Mouse (Mus musculus) midbrain, embryonic 12.5 days (tissue): Measurements from ENCODE around the gene Serpinb6e. TPM values are rescaled to one million over a fixed set of nuclear protein-coding genes. Genes with fewer than 3 reads are reported as not detected.

ENCODE experiments used
- ATAC-seq: fragments of 200-750 bp; cut with Nextera tagmentation; 2 replicates; pipeline ENCODE4 v1.8.0; 2017; ENCODE audit warnings: low read depth, moderate TSS enrichment, moderate library complexity; ENCODE audit not compliant: low FRiP score
- H3K27ac ChIP-seq: fragments of 300-500 bp; sonication (generic); replicated peaks from 2 replicates; pipeline ENCODE4 v1.5.1; 2016; ENCODE audit warnings: mild to moderate bottlenecking
- H3K27me3 ChIP-seq: fragments of 300-500 bp; sonication (generic); 2 replicates; pipeline ENCODE4 v1.6.1; 2016; ENCODE audit warnings: mild to moderate bottlenecking
- H3K36me3 ChIP-seq: fragments of 300-500 bp; sonication (generic); 2 replicates; pipeline ENCODE4 v1.6.1; 2016
- H3K4me1 ChIP-seq: fragments of 300-500 bp; sonication (generic); 2 replicates; pipeline ENCODE4 v1.6.1; 2016
- H3K4me2 ChIP-seq: fragments of 300-500 bp; sonication (generic); replicated peaks from 2 replicates; pipeline ENCODE4 v1.6.1; 2016; ENCODE audit warnings: mild to moderate bottlenecking, moderate library complexity
- H3K4me3 ChIP-seq: fragments of 300-500 bp; sonication (generic); 2 replicates; pipeline ENCODE4 v1.5.1; 2016; ENCODE audit warnings: mild to moderate bottlenecking
- H3K9ac ChIP-seq: fragments of 300-500 bp; sonication (generic); replicated peaks from 2 replicates; pipeline ENCODE4 v1.6.1; 2016; ENCODE audit warnings: mild to moderate bottlenecking, moderate library complexity
- H3K9me3 ChIP-seq: fragments of 300-500 bp; sonication (generic); 2 replicates; pipeline ENCODE4 v1.6.1; 2016; ENCODE audit warnings: mild to moderate bottlenecking
- WGBS: fragments of 180-500 bp; shearing (Covaris S2); methylation state at CpG from one replicate; pipeline ENCODE4 v1.1.7; 2016; 5-methylcytosine and 5-hydroxymethylcytosine counted together
- polyA plus RNA-seq: library from polyadenylated mRNA; unstranded; fragments of >200 nt; fragmentation: Nextera tagmentation; extraction: Ambion mirVana; gene quantifications from 2 replicates; pipeline ENCODE4 v1.2.1, GENCODE M21; 2016

Gene Serpinb6e
- not detected in 2 replicates for polyA plus RNA-seq

DNA sequence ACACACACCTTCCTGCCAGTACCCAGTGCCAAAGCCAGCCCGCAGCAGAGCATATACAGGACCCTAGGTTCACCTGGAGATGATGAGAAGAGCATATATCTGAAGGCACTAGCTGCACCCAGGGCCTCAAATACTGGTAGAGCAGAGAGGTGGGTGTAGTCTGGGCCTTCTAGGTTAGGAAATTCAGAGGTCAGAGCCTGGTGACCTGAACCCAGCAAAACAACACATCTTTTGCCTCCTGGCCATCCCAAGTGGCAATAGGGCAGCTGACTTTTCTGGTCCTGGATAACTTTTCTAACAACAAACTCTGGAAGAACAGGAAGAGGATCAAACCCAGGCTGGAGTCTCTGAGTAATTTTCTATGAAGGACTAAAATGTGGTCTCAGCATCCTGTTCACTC is at the start of gene Serpinb6e:
Gene Serpinb6e, minus strand, starts transcription at position 101 of the 400 bp plus-strand sequence.
- 50% methylated on average over 1 of the region's 1 CpGs for WGBS
- Histone ChIP-seq H3K4me2 (no peak within 1 kb of the TSS), H3K4me1 (no peaks in the 10 kb centered on the region), H3K4me3 (no peak within 1 kb of the TSS), H3K36me3 (no peaks in the 10 kb centered on the region), H3K27me3 (no peaks in the 10 kb centered on the region), H3K27ac (no peak within 1 kb of the TSS), H3K9ac (no peak within 1 kb of the TSS), H3K9me3 (no peaks in the 10 kb centered on the region)
- no peak for ATAC-seq

DNA sequence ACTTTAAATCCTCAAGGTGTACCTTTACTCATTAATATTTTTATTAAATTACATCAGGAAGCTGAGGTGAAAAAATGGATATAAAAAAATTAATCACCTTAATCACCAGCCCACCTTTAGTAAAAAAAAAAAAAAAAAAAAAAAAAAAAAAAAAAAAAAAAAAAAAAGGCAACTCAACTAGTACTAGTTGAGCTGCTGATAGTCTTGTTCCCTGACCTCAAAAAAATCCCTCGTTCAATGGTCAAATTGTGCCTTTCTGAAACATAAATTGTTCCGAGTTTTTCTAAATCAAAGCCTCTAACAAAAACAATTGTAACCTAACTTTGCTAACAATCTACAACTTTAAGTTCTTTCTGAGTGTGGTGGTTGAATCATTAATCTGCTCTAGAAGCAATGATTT is 12.5 kb downstream of the Serpinb6e start:
- Histone ChIP-seq H3K4me1 (no peaks in the 10 kb centered on the region), H3K36me3 (no peaks in the 10 kb centered on the region), H3K4me2 (no peak overlapping the region), H3K9ac (no peak overlapping the region), H3K9me3 (0 out of 2 replicates have a peak, but pooled peaks cover 3% of the 10 kb centered on the region), H3K4me3 (no peak overlapping the region), H3K27me3 (no peaks in the 10 kb centered on the region), H3K27ac (no peak overlapping the region)
- no peak for ATAC-seq
- WGBS = 72% methylated on average over 2 of the region's 2 CpGs

GRCm38 (mm10) chr13:33823421-33823820 is 19.8 kb downstream of the Serpinb6e start:
- Histone ChIP-seq H3K27ac (no peak overlapping the region), H3K9ac (no peak overlapping the region), H3K9me3 (0 out of 2 replicates have a peak, but pooled peaks cover 8% of the 10 kb centered on the region), H3K4me3 (no peak overlapping the region), H3K36me3 (no peaks in the 10 kb centered on the region), H3K4me2 (no peak overlapping the region), H3K27me3 (no peaks in the 10 kb centered on the region), H3K4me1 (no peaks in the 10 kb centered on the region)
- no peak for ATAC-seq

GRCm38 (mm10) chr13:33821490-33822143 is 21.6 kb downstream of the Serpinb6e start:
- Histone ChIP-seq H3K4me3 (no peak overlapping the region), H3K4me2 (no peak overlapping the region), H3K36me3 (no peaks in the 10 kb centered on the region), H3K9ac (no peak overlapping the region), H3K27ac (no peak overlapping the region), H3K4me1 (no peaks in the 10 kb centered on the region), H3K27me3 (no peaks in the 10 kb centered on the region), H3K9me3 (0 out of 2 replicates have a peak, but pooled peaks cover 8% of the 10 kb centered on the region)
- WGBS = 88% methylated on average over 5 of the region's 5 CpGs
- no peak for ATAC-seq

Other genes with a start within 250 kb of the Serpinb6e start
- gene Serpinb6d, start 182.0 kb downstream of the Serpinb6e start, polyA plus RNA-seq = not detected in 2 replicates
- 0.34 TPM in 1 of 2 replicates, not detected in the other for gene Serpinb6c, start 62.3 kb upstream of the Serpinb6e start, polyA plus RNA-seq
- gene Nqo2, start 121.3 kb upstream of the Serpinb6e start, polyA plus RNA-seq = 11.9 and 12.0 TPM in 2 replicates
- 9.6 and 9.7 TPM in 2 replicates for gene Ripk1, start 159.0 kb upstream of the Serpinb6e start, polyA plus RNA-seq
- 31.2 and 40.1 TPM in 2 replicates for gene Serpinb6a, start 159.4 kb upstream of the Serpinb6e start, polyA plus RNA-seq
- 31.4 and 31.9 TPM in 2 replicates for gene Bphl, start 194.2 kb upstream of the Serpinb6e start, polyA plus RNA-seq
- gene Tubb2a, start 234.6 kb upstream of the Serpinb6e start, polyA plus RNA-seq = 609 and 668 TPM in 2 replicates